Mouse (Mus musculus): ENCODE data around the gene Mesp1. TPM values are rescaled to one million over a fixed set of nuclear protein-coding genes. Genes with fewer than 3 reads are reported as not detected.

The Mesp1 gene
- total and polyA plus RNA-seq, 3 experiments, result not detected

- no peak for DNase-seq (ENCODE audit: extremely low read depth)
Measured at GRCm38 (mm10) chr7:79813409-79813808, 19.8 kb upstream of the Mesp1 start.

GRCm38 (mm10) chr7:79810611-79811506, 17.3 kb upstream of the Mesp1 start, which contains the start of gene Mesp2:
Mesp2 (plus strand) TSS chr7:79810727.
- no peak for DNase-seq (ENCODE audit: extremely low read depth)
- peaks cover 6% of the 10 kb centered on the region for H3K27me3 ChIP-seq (replicated peaks)

More at GRCm38 (mm10) chr7:79813409-79813808, 19.8 kb upstream of the Mesp1 start:
- no peaks in the 10 kb centered on the region for H3K4me1 ChIP-seq (ENCODE audit: control insufficient read depth in 1 of 2, insufficient read depth in 2 of 2)
- H3K4me2 ChIP-seq (ENCODE audit: insufficient read depth, low read depth, poor library complexity, severe bottlenecking), result no peak overlapping the region
- H3K4me3 ChIP-seq (replicated peaks in 1 of 3; ENCODE audit: low read depth in 2 of 3, low read length in 2 of 3, poor library complexity in 1 of 3), result no peak overlapping the region
- TF ChIP-seq SMC3 (IDR thresholded peaks at IDR 0.05; ENCODE audit: low read depth, low read length), result no peak
- no peak for TF ChIP-seq TCF12 (IDR thresholded peaks at IDR 0.05; ENCODE audit: low read depth, low read length)
- no peak for TF ChIP-seq POLR2A (IDR thresholded peaks at IDR 0.05; ENCODE audit: low read depth, low read length)
- TF ChIP-seq PAX5 (IDR thresholded peaks at IDR 0.05; ENCODE audit: low read length), result no peak
- TF ChIP-seq RCOR1 (conservative IDR thresholded peaks at IDR 0.05; ENCODE audit: low read depth, low read length), result no peak
- no peaks in the 10 kb centered on the region for H3K79me2 ChIP-seq (replicated peaks; ENCODE audit: control insufficient read depth, extremely low read depth, insufficient read depth, poor library complexity, severe bottlenecking)
- no peak overlapping the region for H3K27ac ChIP-seq (ENCODE audit: insufficient read depth, low read depth)
- no peak overlapping the region for H3K9ac ChIP-seq (ENCODE audit: insufficient read depth, low read depth)
- H3K27me3 ChIP-seq (replicated peaks), result peaks cover 9% of the 10 kb centered on the region
- dilution Hi-C loops (cut with MboI; ENCODE audit: extremely low pct_ligation_motif_present, extremely low pct_unique_long_range_greater_than_20kb, low sequenced_read_pairs), result no loop called here
- H3K36me3 ChIP-seq (replicated peaks in 1 of 2; ENCODE audit: control insufficient read depth in 1 of 2, insufficient read depth in 1 of 2, low read length in 1 of 2), result no peaks in the 10 kb centered on the region
- no peaks in the 10 kb centered on the region for H3K9me3 ChIP-seq (replicated peaks; ENCODE audit: low read length)
- in situ Hi-C loops (cut with MboI; ENCODE audit: low pct_ligation_motif_present, low pct_unique_long_range_greater_than_20kb, low sequenced_read_pairs), result no loop called here

GRCm38 (mm10) chr7:79808561-79808960, 15.0 kb upstream of the Mesp1 start:
- H3K4me1 ChIP-seq (ENCODE audit: control insufficient read depth in 1 of 2, insufficient read depth in 2 of 2), result no peaks in the 10 kb centered on the region
- no peak for DNase-seq (ENCODE audit: extremely low read depth)
- no peak overlapping the region for H3K9ac ChIP-seq (ENCODE audit: insufficient read depth, low read depth)
- H3K9me3 ChIP-seq (replicated peaks; ENCODE audit: low read length), result no peaks in the 10 kb centered on the region
- H3K27ac ChIP-seq (ENCODE audit: insufficient read depth, low read depth), result no peak overlapping the region
- no peaks in the 10 kb centered on the region for H3K79me2 ChIP-seq (replicated peaks; ENCODE audit: control insufficient read depth, extremely low read depth, insufficient read depth, poor library complexity, severe bottlenecking)
- in situ Hi-C loops (cut with MboI; ENCODE audit: low pct_ligation_motif_present, low pct_unique_long_range_greater_than_20kb, low sequenced_read_pairs), result no loop called here
- H3K4me2 ChIP-seq (ENCODE audit: insufficient read depth, low read depth, poor library complexity, severe bottlenecking), result no peak overlapping the region
- H3K4me3 ChIP-seq (replicated peaks in 1 of 3; ENCODE audit: low read depth in 2 of 3, low read length in 2 of 3, poor library complexity in 1 of 3), result no peak overlapping the region
- dilution Hi-C loops (cut with MboI; ENCODE audit: extremely low pct_ligation_motif_present, extremely low pct_unique_long_range_greater_than_20kb, low sequenced_read_pairs), result no loop called here
- no peak for TF ChIP-seq MAZ (IDR thresholded peaks at IDR 0.05; ENCODE audit: low read depth, low read length)
- TF ChIP-seq BHLHE40 (IDR thresholded peaks at IDR 0.05; ENCODE audit: low read depth, low read length), result no peak
- TF ChIP-seq RCOR1 (conservative IDR thresholded peaks at IDR 0.05; ENCODE audit: low read depth, low read length), result no peak
- no peak for TF ChIP-seq SMC3 (IDR thresholded peaks at IDR 0.05; ENCODE audit: low read depth, low read length)
- TF ChIP-seq ZMIZ1 (IDR thresholded peaks at IDR 0.05; ENCODE audit: low read depth, low read length), result no peak
- TF ChIP-seq CTCF (conservative IDR thresholded peaks at IDR 0.05 in 1 of 2, IDR thresholded peaks at IDR 0.05 in 1 of 2; ENCODE audit: low read depth in 2 of 2, low read length in 2 of 2), result no peak
- TF ChIP-seq TCF12 (IDR thresholded peaks at IDR 0.05; ENCODE audit: low read depth, low read length), result no peak
- TF ChIP-seq JUN (IDR thresholded peaks at IDR 0.05; ENCODE audit: insufficient read depth, low read depth, low read length), result no peak
- TF ChIP-seq NELFE (IDR thresholded peaks at IDR 0.05; ENCODE audit: low read depth, low read length), result no peak
- TF ChIP-seq MYC (IDR thresholded peaks at IDR 0.05; ENCODE audit: low read depth, low read length), result no peak
- TF ChIP-seq USF1 (IDR thresholded peaks at IDR 0.05; ENCODE audit: low read depth, low read length), result no peak
- no peak for TF ChIP-seq MEF2A (IDR thresholded peaks at IDR 0.05; ENCODE audit: borderline replicate concordance, low read depth, low read length)
- no peak for TF ChIP-seq MAX (IDR thresholded peaks at IDR 0.05; ENCODE audit: low read length)
- no peaks in the 10 kb centered on the region for H3K36me3 ChIP-seq (replicated peaks in 1 of 2; ENCODE audit: control insufficient read depth in 1 of 2, insufficient read depth in 1 of 2, low read length in 1 of 2)
- peaks cover 4% of the 10 kb centered on the region for H3K27me3 ChIP-seq (replicated peaks)

More at GRCm38 (mm10) chr7:79810611-79811506, 17.3 kb upstream of the Mesp1 start, which contains the start of gene Mesp2:
- H3K9ac ChIP-seq (ENCODE audit: insufficient read depth, low read depth), result no peak within 1 kb of the TSS
- dilution Hi-C loops (cut with MboI; ENCODE audit: extremely low pct_ligation_motif_present, extremely low pct_unique_long_range_greater_than_20kb, low sequenced_read_pairs), result no loop called here
- TF ChIP-seq ZC3H11A (IDR thresholded peaks at IDR 0.05; ENCODE audit: low read depth, low read length), result no peak
- no peak for TF ChIP-seq TBP (conservative IDR thresholded peaks at IDR 0.05; ENCODE audit: low read depth, low read length)
- TF ChIP-seq MAX (IDR thresholded peaks at IDR 0.05; ENCODE audit: low read length), result no peak
- no peak for TF ChIP-seq MXI1 (IDR thresholded peaks at IDR 0.05; ENCODE audit: low read depth, low read length)
- no peaks in the 10 kb centered on the region for H3K9me3 ChIP-seq (replicated peaks; ENCODE audit: low read length)
- no peaks in the 10 kb centered on the region for H3K4me1 ChIP-seq (ENCODE audit: control insufficient read depth in 1 of 2, insufficient read depth in 2 of 2)
- H3K4me2 ChIP-seq (ENCODE audit: insufficient read depth, low read depth, poor library complexity, severe bottlenecking), result no peak within 1 kb of the TSS
- in situ Hi-C loops (cut with MboI; ENCODE audit: low pct_ligation_motif_present, low pct_unique_long_range_greater_than_20kb, low sequenced_read_pairs), result no loop called here
- no peak within 1 kb of the TSS for H3K27ac ChIP-seq (ENCODE audit: insufficient read depth, low read depth)
- no peak within 1 kb of the TSS for H3K4me3 ChIP-seq (replicated peaks in 1 of 3; ENCODE audit: low read depth in 2 of 3, low read length in 2 of 3, poor library complexity in 1 of 3)
- no peaks in the 10 kb centered on the region for H3K79me2 ChIP-seq (replicated peaks; ENCODE audit: control insufficient read depth, extremely low read depth, insufficient read depth, poor library complexity, severe bottlenecking)
- H3K36me3 ChIP-seq (replicated peaks in 1 of 2; ENCODE audit: control insufficient read depth in 1 of 2, insufficient read depth in 1 of 2, low read length in 1 of 2), result no peaks in the 10 kb centered on the region
